In the genomic region with DNA sequence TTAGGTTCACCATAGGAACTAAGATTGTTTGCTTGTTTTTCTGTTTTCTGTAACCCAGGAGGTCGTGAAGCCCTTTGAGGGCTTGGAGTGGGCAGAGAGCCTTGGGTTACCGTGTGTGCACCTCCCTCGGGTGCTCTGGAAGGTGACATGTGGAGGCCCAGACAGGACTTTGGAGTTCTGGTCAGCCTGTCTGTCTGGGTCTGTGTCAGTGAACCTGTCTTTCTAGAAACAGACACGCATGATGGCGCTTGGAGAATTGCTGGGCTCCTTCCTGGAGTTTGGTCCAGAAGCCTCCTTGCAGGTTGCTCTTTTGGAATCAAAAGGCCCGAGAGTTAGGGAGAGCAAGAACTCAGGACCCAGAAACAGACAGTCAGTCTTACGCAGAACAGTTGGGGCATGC, we compare ENCODE assay signal across 8 mouse cellular contexts. TPM values are rescaled to one million over a fixed set of nuclear protein-coding genes. Genes with fewer than 3 reads are reported as not detected.
DNase-seq lines count a peak whose midpoint lies in the region; ATAC-seq lines count a peak whose summit lies in the region.

No protein-coding gene starts in this region.

- no peaks in the 10 kb centered on the region for H3K27me3 ChIP-seq in hindbrain, embryonic 13.5 days
- no peaks in the 10 kb centered on the region for H3K27me3 ChIP-seq in liver, embryonic 12.5 days (replicated peaks)

- ATAC-seq in hindbrain, embryonic 13.5 days (ENCODE audit: low FRiP score), result no peak
- ATAC-seq in liver, embryonic 12.5 days, result no peak

- H3K27ac ChIP-seq in brown adipose tissue, adult 24 weeks (replicated peaks; ENCODE audit: low read depth, low read length), result peak overlapping the region; percentile 93
- H3K27ac ChIP-seq in hindbrain, embryonic 13.5 days, result peak overlapping the region; percentile 90
- H3K27ac ChIP-seq in liver, embryonic 12.5 days, result peak overlapping the region; percentile 99

- 76% methylated on average over 7 of the region's 7 CpGs for WGBS in hindbrain, embryonic 13.5 days
- 38% methylated on average over 7 of the region's 7 CpGs for WGBS in liver, embryonic 12.5 days (ENCODE audit: insufficient replicate concordance)

- no peaks in the 10 kb centered on the region for H3K9me3 ChIP-seq in hindbrain, embryonic 13.5 days
- no peaks in the 10 kb centered on the region for H3K9me3 ChIP-seq in liver, embryonic 12.5 days (replicated peaks)

- H3K4me2 ChIP-seq in hindbrain, embryonic 13.5 days, result peak overlapping the region; percentile 57
- peak overlapping the region; percentile 88 for H3K4me2 ChIP-seq in liver, embryonic 12.5 days

- peaks cover 59% of the 10 kb centered on the region for H3K36me3 ChIP-seq in hindbrain, embryonic 13.5 days
- H3K36me3 ChIP-seq in liver, embryonic 12.5 days, result peaks cover 68% of the 10 kb centered on the region

- intact Hi-C loops in heart, postnatal 25 days (cut with DNase I), result no loop called here

- peak overlapping the region; percentile 62 for H3K9ac ChIP-seq in hindbrain, embryonic 13.5 days
- peak overlapping the region; percentile 93 for H3K9ac ChIP-seq in liver, embryonic 12.5 days

- peak; percentile 31 to 69 for DNase-seq in heart, adult 18-20 months
- DNase-seq in heart, postnatal 25 days (ENCODE audit: low spot score), result no peak
- no peak for DNase-seq in adipocyte (ENCODE audit: low spot score)
- no peak for DNase-seq in testis, postnatal 10 days (ENCODE audit: low spot score)
- DNase-seq in gastrocnemius, postnatal 25 days, result no peak

- peak overlapping the region; percentile 61 for H3K4me3 ChIP-seq in brown adipose tissue, adult 24 weeks (ENCODE audit: insufficient read depth, low read depth, low read length)
- peak overlapping the region; percentile 86 for H3K4me3 ChIP-seq in hindbrain, embryonic 13.5 days
- peak overlapping the region; percentile 87 for H3K4me3 ChIP-seq in liver, embryonic 12.5 days

- H3K4me1 ChIP-seq in brown adipose tissue, adult 24 weeks (ENCODE audit: control insufficient read depth, insufficient read depth, insufficient read length, low read length), result peaks cover 5% of the 10 kb centered on the region
- peaks cover 52% of the 10 kb centered on the region for H3K4me1 ChIP-seq in hindbrain, embryonic 13.5 days (replicated peaks)
- peaks cover 69% of the 10 kb centered on the region for H3K4me1 ChIP-seq in liver, embryonic 12.5 days

RNA-seq across cellular contexts. Expression of gene Ftl1, which starts 0.7 kb away (rescaled TPM):
- 100 to 1,000 TPM; 287 to 382 TPM for total RNA-seq in heart, adult 18-20 months (2021)
- total RNA-seq in heart, postnatal 25 days (2021), result 100 to 1,000 TPM; 210 to 232 TPM
- polyA plus RNA-seq in brown adipose tissue, adult 24 weeks (2012; ENCODE audit: insufficient read depth, insufficient read length, missing spikeins), result 1,179 and 1,214 TPM in 2 replicates
- polyA plus RNA-seq in hindbrain, embryonic 13.5 days (2015; fragmentation: Nextera tagmentation; extraction: Ambion mirVana), result 7,019 and 7,066 TPM in 2 replicates
- polyA plus RNA-seq in liver, embryonic 12.5 days (2016; fragmentation: Nextera tagmentation; extraction: Ambion mirVana), result 7,751 and 8,218 TPM in 2 replicates
- 100 to 1,000 TPM; 125 to 149 TPM for total RNA-seq in gastrocnemius, postnatal 25 days (2021)

RNA-seq across cellular contexts. Expression of gene Bax, which starts 6.3 kb away (rescaled TPM):
- total RNA-seq in heart, adult 18-20 months (2021), result 10 to 100 TPM; 23.4 to 24.1 TPM
- total RNA-seq in heart, postnatal 25 days (2021), result 10 to 100 TPM; 24.7 to 26.7 TPM
- 20.1 and 26.9 TPM in 2 replicates for polyA plus RNA-seq in brown adipose tissue, adult 24 weeks (2012; ENCODE audit: insufficient read depth, insufficient read length, missing spikeins)
- 253 and 271 TPM in 2 replicates for polyA plus RNA-seq in hindbrain, embryonic 13.5 days (2015; fragmentation: Nextera tagmentation; extraction: Ambion mirVana)
- polyA plus RNA-seq in liver, embryonic 12.5 days (2016; fragmentation: Nextera tagmentation; extraction: Ambion mirVana), result 147 and 155 TPM in 2 replicates
- total RNA-seq in gastrocnemius, postnatal 25 days (2021), result 10 to 100 TPM; 15.6 to 16.9 TPM

RNA-seq across cellular contexts. Expression of gene Tulp2, which starts 21.3 kb away (rescaled TPM):
- not detected for total RNA-seq in heart, adult 18-20 months (2021)
- total RNA-seq in heart, postnatal 25 days (2021), result not detected
- not detected in 2 replicates for polyA plus RNA-seq in brown adipose tissue, adult 24 weeks (2012; ENCODE audit: insufficient read depth, insufficient read length, missing spikeins)
- polyA plus RNA-seq in hindbrain, embryonic 13.5 days (2015; fragmentation: Nextera tagmentation; extraction: Ambion mirVana), result 0.13 and 0.22 TPM in 2 replicates
- polyA plus RNA-seq in liver, embryonic 12.5 days (2016; fragmentation: Nextera tagmentation; extraction: Ambion mirVana), result 1.9 and 2.0 TPM in 2 replicates
- not detected for total RNA-seq in gastrocnemius, postnatal 25 days (2021)

RNA-seq across cellular contexts. Expression of gene Ruvbl2, which starts 22.5 kb away (rescaled TPM):
- 10 to 100 TPM; 25.2 to 26.5 TPM for total RNA-seq in heart, adult 18-20 months (2021)
- total RNA-seq in heart, postnatal 25 days (2021), result 10 to 100 TPM; 28.5 to 29.3 TPM
- polyA plus RNA-seq in brown adipose tissue, adult 24 weeks (2012; ENCODE audit: insufficient read depth, insufficient read length, missing spikeins), result 75.4 and 79.6 TPM in 2 replicates
- 99.9 and 110 TPM in 2 replicates for polyA plus RNA-seq in hindbrain, embryonic 13.5 days (2015; fragmentation: Nextera tagmentation; extraction: Ambion mirVana)
- 135 and 141 TPM in 2 replicates for polyA plus RNA-seq in liver, embryonic 12.5 days (2016; fragmentation: Nextera tagmentation; extraction: Ambion mirVana)
- 10 to 100 TPM; 23.3 to 23.8 TPM for total RNA-seq in gastrocnemius, postnatal 25 days (2021)

RNA-seq across cellular contexts. Expression of gene Gys1, which starts 25.7 kb away (rescaled TPM):
- 100 to 1,000 TPM in 1 of 2 experiments, 10 to 100 TPM in 1; 99.2 to 105 TPM for total RNA-seq in heart, adult 18-20 months (2021)
- 10 to 100 TPM; 93.1 to 98.1 TPM for total RNA-seq in heart, postnatal 25 days (2021)
- polyA plus RNA-seq in brown adipose tissue, adult 24 weeks (2012; ENCODE audit: insufficient read depth, insufficient read length, missing spikeins), result 90.6 and 112 TPM in 2 replicates
- polyA plus RNA-seq in hindbrain, embryonic 13.5 days (2015; fragmentation: Nextera tagmentation; extraction: Ambion mirVana), result 21.9 and 23.2 TPM in 2 replicates
- polyA plus RNA-seq in liver, embryonic 12.5 days (2016; fragmentation: Nextera tagmentation; extraction: Ambion mirVana), result 8.6 and 10.2 TPM in 2 replicates
- 100 to 1,000 TPM; 243 to 327 TPM for total RNA-seq in gastrocnemius, postnatal 25 days (2021)

Comparison
In these comparisons a context has a peak if more than half of its experiments do, and no peak if none do; other contexts are left out.
1. DNase-seq: peak in heart, adult 18-20 months (2 of 2); none in heart, postnatal 25 days (single experiment), adipocyte (single experiment), testis, postnatal 10 days (single experiment) and gastrocnemius, postnatal 25 days (single experiment).
2. Peak in every context shown above with its lines, with median percentiles within 50 percentile points of each other: H3K27ac ChIP-seq and H3K4me3 ChIP-seq.